Mouse (Mus musculus) hindbrain, embryonic 14.5 days (tissue): ENCODE results near the gene Coq10a. TPM values are rescaled to one million over a fixed set of nuclear protein-coding genes. Genes with fewer than 3 reads are reported as not detected.

Experiments used
- ATAC-seq: fragments of 200-750 bp; cut with Nextera tagmentation; 2 replicates; pipeline ENCODE4 v1.8.0; 2017; ENCODE audit warnings: moderate number of reproducible peaks, mild to moderate bottlenecking, moderate TSS enrichment, moderate library complexity; ENCODE audit not compliant: low FRiP score
- DNase-seq: peaks from one replicate; pipeline ENCODE4 v3.0.0-alpha.2; 2015; ENCODE audit warnings: low spot score
- H3K27ac ChIP-seq: fragments of 300-500 bp; sonication (generic); 2 replicates; pipeline ENCODE4 v1.5.1; 2014; ENCODE audit warnings: mild to moderate bottlenecking, moderate library complexity
- H3K27me3 ChIP-seq: fragments of 300-500 bp; sonication (generic); 2 replicates; pipeline ENCODE4 v1.6.1; 2014; ENCODE audit warnings: mild to moderate bottlenecking, low read length, mixed read lengths; ENCODE audit not compliant: control insufficient read depth, insufficient read depth
- H3K36me3 ChIP-seq: fragments of 300-500 bp; sonication (generic); replicated peaks from 2 replicates; pipeline ENCODE4 v1.6.1; 2014; ENCODE audit not compliant: control insufficient read depth, insufficient read depth
- H3K4me1 ChIP-seq: fragments of 300-500 bp; sonication (generic); replicated peaks from 2 replicates; pipeline ENCODE4 v1.6.1; 2014; ENCODE audit warnings: antibody characterized with exemption, low read length, mixed read lengths; ENCODE audit not compliant: control insufficient read depth, insufficient read depth
- H3K4me2 ChIP-seq: fragments of 300-500 bp; sonication (generic); replicated peaks from 2 replicates; pipeline ENCODE4 v1.6.1; 2014; ENCODE audit warnings: mild to moderate bottlenecking, moderate library complexity
- H3K4me3 ChIP-seq: fragments of 300-500 bp; sonication (generic); replicated peaks from 2 replicates; pipeline ENCODE4 v1.5.1; 2014; ENCODE audit warnings: mild to moderate bottlenecking, low read length
- H3K9ac ChIP-seq: fragments of 300-500 bp; sonication (generic); 2 replicates; pipeline ENCODE4 v1.6.1; 2014
- H3K9me3 ChIP-seq: fragments of 300-500 bp; sonication (generic); 2 replicates; pipeline ENCODE4 v1.6.1; 2016; ENCODE audit warnings: low read length; ENCODE audit not compliant: control insufficient read depth
- WGBS: fragments of 180-500 bp; shearing (Covaris S2); extraction: QIAGEN DNeasy Blood & Tissue Kit; methylation state at CpG from one replicate; pipeline ENCODE4 v1.1.7; 2014; 5-methylcytosine and 5-hydroxymethylcytosine counted together
- polyA plus RNA-seq: library from polyadenylated mRNA; unstranded; fragments of >200 nt; fragmentation: Nextera tagmentation; extraction: Ambion mirVana; gene quantifications from 2 replicates; pipeline ENCODE4 v1.2.1, GENCODE M21; 2014

Coq10a gene
- polyA plus RNA-seq, 1 experiment from 2014 or later = 50.8 TPM

DNA sequence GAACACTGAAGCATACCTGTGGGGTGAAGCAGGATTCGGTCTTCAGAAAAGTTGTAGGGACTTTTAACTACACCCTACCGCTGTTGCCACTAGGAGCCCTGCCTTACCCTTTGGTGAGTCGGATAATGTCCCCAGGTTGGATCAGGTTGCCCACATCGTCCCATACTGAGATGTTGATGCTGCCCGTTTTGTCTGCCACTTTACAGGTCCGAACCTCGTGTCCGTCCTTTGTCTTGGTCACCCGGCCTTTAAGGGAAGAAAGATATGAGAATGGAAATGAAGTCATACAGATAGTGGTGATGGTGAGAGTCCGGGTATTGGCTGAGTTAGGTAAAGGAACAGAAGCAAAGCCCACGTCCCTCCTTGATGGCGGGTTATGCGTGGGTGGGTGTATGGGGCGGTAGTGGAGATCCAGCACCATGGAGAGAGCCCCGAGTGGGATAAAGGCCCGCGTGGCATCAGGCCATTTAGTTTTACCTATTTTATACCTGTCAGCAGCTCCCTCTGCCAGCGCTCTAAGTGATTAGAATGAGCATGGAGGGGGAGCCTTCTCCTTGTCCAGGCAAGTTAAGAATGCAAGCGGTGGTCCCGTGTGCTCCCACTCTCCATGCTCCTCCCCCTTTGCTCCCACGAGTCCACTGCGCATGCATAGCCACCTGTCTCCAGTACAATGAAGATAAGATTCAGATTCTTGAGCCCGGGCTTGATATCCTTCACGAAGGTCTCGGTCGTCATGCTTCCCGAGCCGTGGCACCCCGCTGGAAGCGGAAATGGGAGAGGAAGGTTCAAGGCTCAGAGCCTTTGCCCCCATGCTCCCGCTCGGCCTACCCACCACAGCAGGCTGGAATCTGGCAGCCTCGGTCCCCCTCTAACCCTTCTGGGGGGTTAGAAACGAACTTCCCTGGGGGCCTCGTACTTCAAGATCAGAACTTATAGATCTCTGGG is 40.1 kb upstream of the Coq10a start:
- 19% methylated on average over 35 of the region's 35 CpGs for WGBS
- no peaks in the 10 kb centered on the region for H3K27me3 ChIP-seq
- H3K4me1 ChIP-seq = peaks cover 36% of the 10 kb centered on the region
- DNase-seq (peak; percentile 55), ATAC-seq (0 out of 2 replicates have a peak, but pooled peaks have one; percentile 5)
- peak overlapping the region; percentile 91 for H3K4me2 ChIP-seq
- H3K36me3 ChIP-seq = peaks cover 31% of the 10 kb centered on the region
- H3K9me3 ChIP-seq = no peaks in the 10 kb centered on the region
- H3K9ac ChIP-seq = peak overlapping the region; percentile 78
- H3K4me3 ChIP-seq = peak overlapping the region; percentile 70
- peak overlapping the region; percentile 92 for H3K27ac ChIP-seq

- WGBS = 90% methylated on average over 7 of the region's 7 CpGs
- Histone ChIP-seq H3K4me2 (no peak overlapping the region), H3K9me3 (no peaks in the 10 kb centered on the region), H3K36me3 (peaks cover 37% of the 10 kb centered on the region), H3K4me1 (peaks cover 8% of the 10 kb centered on the region; the same call in 1 of the 2 replicates), H3K27ac (no peak overlapping the region), H3K4me3 (no peak overlapping the region), H3K27me3 (no peaks in the 10 kb centered on the region), H3K9ac (no peak overlapping the region)
- DNase-seq (no peak), ATAC-seq (no peak)
Measured at GRCm38 (mm10) chr10:128403931-128404330, 35.1 kb upstream of the Coq10a start.

GRCm38 (mm10) chr10:128401638-128402037 is 32.8 kb upstream of the Coq10a start:
- H3K36me3 ChIP-seq = peaks cover 20% of the 10 kb centered on the region
- no peak overlapping the region for H3K9ac ChIP-seq
- DNase-seq = no peak
- 84% methylated on average over 9 of the region's 9 CpGs for WGBS
- no peaks in the 10 kb centered on the region for H3K27me3 ChIP-seq
- ATAC-seq = no peak
- 0 out of 2 replicates have a peak, but pooled peaks cover 2% of the 10 kb centered on the region for H3K4me1 ChIP-seq
- no peaks in the 10 kb centered on the region for H3K9me3 ChIP-seq
- H3K27ac ChIP-seq = no peak overlapping the region
- H3K4me2 ChIP-seq = no peak overlapping the region
- no peak overlapping the region for H3K4me3 ChIP-seq

GRCm38 (mm10) chr10:128401056-128401455 is 32.3 kb upstream of the Coq10a start, which contains the start of gene Slc39a5:
Slc39a5 (minus strand) TSS chr10:128401229.
- Histone ChIP-seq H3K9ac (no peak within 1 kb of the TSS), H3K27ac (no peak within 1 kb of the TSS), H3K27me3 (no peaks in the 10 kb centered on the region), H3K4me2 (no peak within 1 kb of the TSS), H3K4me3 (no peak within 1 kb of the TSS), H3K9me3 (no peaks in the 10 kb centered on the region), H3K4me1 (0 out of 2 replicates have a peak, but pooled peaks cover 2% of the 10 kb centered on the region), H3K36me3 (peaks cover 14% of the 10 kb centered on the region)
- DNase-seq (no peak), ATAC-seq (no peak)
- 17% methylated on average over 2 of the region's 2 CpGs for WGBS

- DNase-seq (no peak), ATAC-seq (no peak)
- Histone ChIP-seq H3K27ac (no peak overlapping the region), H3K9me3 (no peaks in the 10 kb centered on the region), H3K4me3 (no peak overlapping the region), H3K36me3 (peaks cover 13% of the 10 kb centered on the region), H3K4me2 (no peak overlapping the region), H3K4me1 (0 out of 2 replicates have a peak, but pooled peaks cover 2% of the 10 kb centered on the region), H3K9ac (no peak overlapping the region), H3K27me3 (no peaks in the 10 kb centered on the region)
- 34% methylated on average over 5 of the region's 5 CpGs for WGBS
Measured at GRCm38 (mm10) chr10:128400338-128400737, 31.5 kb upstream of the Coq10a start.

DNA sequence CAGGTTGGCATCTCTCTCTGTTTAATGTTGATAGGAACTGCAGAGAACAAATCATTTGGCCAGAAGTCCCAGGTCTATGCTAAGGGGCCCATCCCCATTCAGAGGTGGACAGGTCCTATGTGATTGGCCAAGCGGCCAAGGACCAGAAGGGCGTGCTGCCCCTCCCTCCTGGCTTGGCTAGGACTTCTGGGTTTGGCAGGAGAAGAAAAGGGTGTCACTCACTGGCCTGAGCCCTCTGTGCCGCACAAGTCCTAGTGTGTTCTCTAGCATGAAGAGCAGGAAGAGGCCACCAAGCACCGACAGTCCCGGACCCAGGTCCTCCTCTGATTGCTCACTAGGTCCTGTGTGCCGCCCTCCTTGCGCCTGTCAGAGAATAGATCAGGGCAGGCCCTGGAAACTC is 28.7 kb upstream of the Coq10a start:
- Histone ChIP-seq H3K4me1 (0 out of 2 replicates have a peak, but pooled peaks cover 2% of the 10 kb centered on the region), H3K4me2 (no peak overlapping the region), H3K27ac (no peak overlapping the region), H3K4me3 (no peak overlapping the region), H3K9me3 (no peaks in the 10 kb centered on the region), H3K36me3 (peaks cover 23% of the 10 kb centered on the region), H3K9ac (no peak overlapping the region), H3K27me3 (no peaks in the 10 kb centered on the region)
- DNase-seq (no peak), ATAC-seq (no peak)
- 60% methylated on average over 7 of the region's 7 CpGs for WGBS

DNA sequence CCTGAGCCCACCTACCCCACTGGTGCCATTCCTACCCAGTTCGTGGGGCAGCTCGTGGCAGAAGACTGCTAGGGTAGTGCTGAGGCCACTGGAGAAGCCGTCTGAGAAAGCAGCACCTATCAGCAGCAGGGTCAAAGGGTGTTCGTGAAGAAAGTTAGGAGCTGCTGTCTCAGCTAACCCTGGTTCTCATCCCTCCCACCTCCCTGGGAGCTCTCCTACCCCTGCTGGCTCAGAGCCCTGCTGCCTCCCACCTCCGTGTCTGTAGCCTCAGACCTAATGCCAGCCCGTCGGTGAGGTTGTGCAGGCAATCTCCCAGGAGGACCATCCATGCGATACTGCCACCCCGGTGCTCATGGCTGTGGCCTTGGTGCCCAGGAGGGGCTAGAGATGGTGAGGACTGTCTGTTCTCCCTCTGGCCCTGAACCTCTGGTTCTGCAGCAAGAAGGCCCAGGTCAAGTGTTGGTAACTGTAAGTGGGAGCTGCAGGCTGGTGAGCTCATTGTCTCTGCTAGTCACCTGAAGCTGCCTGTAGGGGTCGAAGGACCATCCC is 28.0 kb upstream of the Coq10a start:
- no peaks in the 10 kb centered on the region for H3K27me3 ChIP-seq
- ATAC-seq = no peak
- no peak overlapping the region for H3K4me3 ChIP-seq
- no peak overlapping the region for H3K4me2 ChIP-seq
- 0 out of 2 replicates have a peak, but pooled peaks cover 2% of the 10 kb centered on the region for H3K4me1 ChIP-seq
- 75% methylated on average over 10 of the region's 10 CpGs for WGBS
- DNase-seq = no peak
- no peaks in the 10 kb centered on the region for H3K9me3 ChIP-seq
- no peak overlapping the region for H3K9ac ChIP-seq
- H3K36me3 ChIP-seq = peaks cover 29% of the 10 kb centered on the region
- no peak overlapping the region for H3K27ac ChIP-seq

DNA sequence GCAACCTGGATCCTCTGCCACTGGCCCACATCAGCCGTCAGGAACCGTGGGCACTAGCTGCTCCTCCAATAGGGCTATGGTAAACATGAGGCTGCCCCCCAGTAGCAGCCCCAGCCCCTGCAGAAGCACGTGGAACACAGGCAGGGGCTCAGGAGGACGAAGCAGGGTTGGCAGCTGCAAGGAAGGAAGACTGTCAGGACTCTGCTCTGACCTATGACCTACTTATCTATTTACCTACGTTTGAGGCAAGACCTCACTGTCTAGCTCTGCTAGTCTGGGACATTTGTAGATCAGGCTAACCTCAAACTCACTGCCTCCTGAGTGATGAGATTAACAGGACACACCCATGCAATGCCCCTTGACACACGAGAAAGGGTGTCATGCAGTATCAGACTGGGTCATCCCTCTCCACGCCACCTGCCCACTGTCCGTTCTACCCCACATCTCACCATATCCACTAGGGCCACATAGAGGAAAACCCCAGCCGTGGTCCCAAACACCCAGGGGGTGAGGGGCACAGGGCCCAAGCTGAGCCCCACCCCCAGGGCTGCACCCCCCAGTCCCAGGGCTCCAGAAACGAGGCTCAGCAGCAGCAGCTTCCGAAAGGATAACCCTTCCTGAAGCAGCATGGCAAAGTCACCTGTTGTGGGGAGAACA is 27.3 kb upstream of the Coq10a start:
- no peak for DNase-seq
- no peak overlapping the region for H3K4me2 ChIP-seq
- 0 out of 2 replicates have a peak, but pooled peaks cover 2% of the 10 kb centered on the region for H3K4me1 ChIP-seq
- no peak overlapping the region for H3K27ac ChIP-seq
- WGBS = 67% methylated on average over 11 of the region's 11 CpGs
- H3K27me3 ChIP-seq = no peaks in the 10 kb centered on the region
- peaks cover 36% of the 10 kb centered on the region for H3K36me3 ChIP-seq
- no peaks in the 10 kb centered on the region for H3K9me3 ChIP-seq
- H3K9ac ChIP-seq = no peak overlapping the region
- ATAC-seq = no peak
- H3K4me3 ChIP-seq = no peak overlapping the region

- 79% methylated on average over 6 of the region's 6 CpGs for WGBS
- no peak overlapping the region for H3K9ac ChIP-seq
- no peak for ATAC-seq
Measured at GRCm38 (mm10) chr10:128391850-128392249, 23.1 kb upstream of the Coq10a start.

More at GRCm38 (mm10) chr10:128391850-128392249, 23.1 kb upstream of the Coq10a start:
- H3K27me3 ChIP-seq = no peaks in the 10 kb centered on the region
- no peak overlapping the region for H3K27ac ChIP-seq
- no peak overlapping the region for H3K4me2 ChIP-seq
- H3K4me3 ChIP-seq = no peak overlapping the region
- H3K4me1 ChIP-seq = no peaks in the 10 kb centered on the region
- H3K36me3 ChIP-seq = peaks cover 79% of the 10 kb centered on the region
- DNase-seq = no peak
- no peaks in the 10 kb centered on the region for H3K9me3 ChIP-seq
